Mouse (Mus musculus): Measurements from ENCODE around the gene Chrng.

DNA sequence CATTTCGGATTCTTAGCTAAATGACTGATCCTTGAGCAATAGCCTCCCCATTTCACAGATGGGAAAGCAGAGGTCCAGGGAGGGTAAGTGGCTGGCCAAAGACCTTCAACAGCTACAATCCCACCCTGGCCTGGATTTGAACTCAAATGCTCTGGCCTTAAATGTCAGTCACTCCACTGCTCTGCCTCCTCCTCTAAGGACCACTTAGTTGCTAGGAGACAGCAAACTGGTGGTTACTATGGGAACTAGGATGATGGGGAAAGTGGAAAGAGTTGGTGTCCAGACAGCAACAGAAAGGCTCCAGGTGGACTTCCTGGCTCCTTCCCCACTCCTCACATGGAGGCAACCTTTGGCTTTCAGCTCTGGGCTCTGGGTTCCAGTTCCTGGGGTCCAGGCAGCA lies 33.1 kb upstream of the Chrng start:
- TF ChIP-seq CTCF (conservative IDR thresholded peaks at IDR 0.05 in 1 of 2, IDR thresholded peaks at IDR 0.05 in 1 of 2; ENCODE audit: low read depth in 2 of 2, low read length in 2 of 2) (no peak), ZKSCAN1 (IDR thresholded peaks at IDR 0.05; ENCODE audit: borderline replicate concordance, low read depth, low read length) (no peak), UBTF (IDR thresholded peaks at IDR 0.05; ENCODE audit: low read depth, low read length) (no peak), TCF12 (IDR thresholded peaks at IDR 0.05; ENCODE audit: low read depth, low read length) (no peak), SMC3 (IDR thresholded peaks at IDR 0.05; ENCODE audit: low read depth, low read length) (no peak), TBP (conservative IDR thresholded peaks at IDR 0.05; ENCODE audit: low read depth, low read length) (no peak), ZMIZ1 (IDR thresholded peaks at IDR 0.05; ENCODE audit: low read depth, low read length) (no peak), POLR2A (IDR thresholded peaks at IDR 0.05; ENCODE audit: low read depth, low read length) (no peak)
